In genomic region chr7:25788220-25789128, GRCm38 (mm10) we compare ENCODE assay signal across 8 mouse cellular contexts. TPM values are rescaled to one million over a fixed set of nuclear protein-coding genes. Genes with fewer than 3 reads are reported as not detected.
DNase-seq lines count a peak whose midpoint lies in the region; ATAC-seq lines count a peak whose summit lies in the region.

TSS of gene Axl (minus strand) at chr7:25788705.

- peak within 1 kb of the TSS; percentile 70 for H3K9ac ChIP-seq in lung, embryonic 16.5 days (ENCODE audit: low read length)

- H3K9me3 ChIP-seq in hindbrain, embryonic 10.5 days = no peaks in the 10 kb centered on the region
- H3K9me3 ChIP-seq in lung, embryonic 16.5 days (ENCODE audit: control insufficient read depth, low read length) = no peaks in the 10 kb centered on the region

- H3K27ac ChIP-seq in hindbrain, embryonic 10.5 days = peak within 1 kb of the TSS; percentile 86
- peak within 1 kb of the TSS; percentile 49; the same call in 1 of the 2 replicates for H3K27ac ChIP-seq in lung, embryonic 16.5 days (ENCODE audit: low read length)

- ATAC-seq in lung, embryonic 16.5 days (ENCODE audit: low read depth) = peak; percentile 93

- peak within 1 kb of the TSS; percentile 82 for H3K4me2 ChIP-seq in lung, embryonic 16.5 days (ENCODE audit: low read depth, low read length)

- H3K4me1 ChIP-seq in hindbrain, embryonic 10.5 days (replicated peaks) = peaks cover 29% of the 10 kb centered on the region
- H3K4me1 ChIP-seq in lung, embryonic 16.5 days (replicated peaks; ENCODE audit: control insufficient read depth, insufficient read depth, low read length) = peaks cover 12% of the 10 kb centered on the region

- DNase-seq in adrenal gland, adult (ENCODE audit: inconsistent age in 2 of 2, low spot score in 1 of 2) = peak; percentile 57 to 69
- peak; percentile 16 to 43 for DNase-seq in cerebellum, postnatal 25 days
- DNase-seq in frontal cortex, postnatal 10 days (ENCODE audit: low spot score in 2 of 2) = peak; percentile 53 to 59
- DNase-seq in hindbrain, embryonic 10.5 days (ENCODE audit: low spot score) = peak; percentile 74
- DNase-seq in layer of hippocampus, adult 9-11 months = peak; percentile 61
- peak; percentile 82 for DNase-seq in ovary, postnatal 36 days (ENCODE audit: low spot score)
- no peak for DNase-seq in thymus, adult 18-20 months

- peak within 1 kb of the TSS; percentile 65 for H3K4me3 ChIP-seq in hindbrain, embryonic 10.5 days
- peak within 1 kb of the TSS; percentile 62 for H3K4me3 ChIP-seq in lung, embryonic 16.5 days (ENCODE audit: low read length)

- WGBS in hindbrain, embryonic 10.5 days = 1% methylated on average over 30 of the region's 30 CpGs
- WGBS in lung, embryonic 16.5 days = 1% methylated on average over 27 of the region's 30 CpGs

- H3K36me3 ChIP-seq in hindbrain, embryonic 10.5 days = no peaks in the 10 kb centered on the region
- no peaks in the 10 kb centered on the region for H3K36me3 ChIP-seq in lung, embryonic 16.5 days (ENCODE audit: control insufficient read depth, insufficient read depth, low read length)

- peaks cover 17% of the 10 kb centered on the region; the same call in 1 of the 2 replicates for H3K27me3 ChIP-seq in hindbrain, embryonic 10.5 days (ENCODE audit: insufficient read depth, poor library complexity, severe bottlenecking)
- no peaks in the 10 kb centered on the region for H3K27me3 ChIP-seq in lung, embryonic 16.5 days (ENCODE audit: control insufficient read depth, insufficient read depth, low read depth, low read length)

RNA-seq across cellular contexts. Expression of gene Axl, which starts in this region (rescaled TPM):
- 15.0 and 18.4 TPM in 2 replicates for polyA plus RNA-seq in hindbrain, embryonic 10.5 days (2016; fragmentation: Nextera tagmentation; extraction: Ambion mirVana)
- polyA plus RNA-seq in lung, embryonic 16.5 days (2015; fragmentation: Nextera tagmentation; extraction: Ambion mirVana) = 53.6 and 55.1 TPM in 2 replicates

Comparison
In these comparisons a context has a peak if more than half of its experiments do, and no peak if none do; other contexts are left out.
1. DNase-seq: peak in adrenal gland, adult (2 of 2), cerebellum, postnatal 25 days (2 of 2), frontal cortex, postnatal 10 days (2 of 2), hindbrain, embryonic 10.5 days (single experiment), layer of hippocampus, adult 9-11 months (single experiment) and ovary, postnatal 36 days (single experiment); none in thymus, adult 18-20 months (0 of 2).